Mouse (Mus musculus) spleen, adult 12 weeks (tissue): ENCODE results near the gene Exoc3.

Experiments
- DNase-seq: peaks from one replicate; pipeline ENCODE4 v3.0.0; 2022; ENCODE audit warnings: low spot score

The Exoc3 gene

DNA sequence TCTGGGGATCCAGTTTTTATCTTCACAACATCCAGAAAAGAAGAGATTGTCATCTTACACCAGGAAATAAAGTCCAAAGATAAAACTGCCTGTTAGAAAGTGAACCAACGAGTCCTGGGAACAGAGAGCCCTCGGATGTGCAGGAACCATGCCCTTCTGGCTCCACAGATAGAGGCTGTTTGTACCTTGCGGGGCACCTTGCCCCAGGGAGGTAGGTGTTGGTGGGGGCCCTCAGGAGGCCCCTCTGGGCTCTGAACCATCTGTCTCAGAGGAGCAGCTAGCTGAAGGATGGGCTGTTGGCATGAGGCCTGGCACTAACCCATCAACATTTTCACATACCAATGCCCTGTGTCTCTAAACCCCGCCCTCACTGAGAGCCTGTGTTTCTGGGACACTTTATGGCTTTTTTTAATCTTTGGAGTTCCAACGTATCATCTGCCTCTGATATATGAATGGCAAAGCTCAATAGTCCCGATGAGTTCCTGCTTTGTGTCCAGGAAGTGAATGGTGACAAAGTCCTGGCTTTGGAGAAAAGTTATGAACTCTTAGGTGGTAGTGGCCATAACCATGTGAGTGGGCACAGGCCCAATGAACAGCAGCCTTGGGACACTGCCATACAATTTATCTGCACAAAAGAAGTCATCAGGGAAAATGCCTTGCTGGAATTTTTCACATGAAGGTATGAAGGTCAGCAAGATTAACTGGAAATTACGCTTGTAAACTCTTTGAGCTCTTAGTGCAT is 69.5 kb downstream of the Exoc3 start:
- no peak for DNase-seq

DNA sequence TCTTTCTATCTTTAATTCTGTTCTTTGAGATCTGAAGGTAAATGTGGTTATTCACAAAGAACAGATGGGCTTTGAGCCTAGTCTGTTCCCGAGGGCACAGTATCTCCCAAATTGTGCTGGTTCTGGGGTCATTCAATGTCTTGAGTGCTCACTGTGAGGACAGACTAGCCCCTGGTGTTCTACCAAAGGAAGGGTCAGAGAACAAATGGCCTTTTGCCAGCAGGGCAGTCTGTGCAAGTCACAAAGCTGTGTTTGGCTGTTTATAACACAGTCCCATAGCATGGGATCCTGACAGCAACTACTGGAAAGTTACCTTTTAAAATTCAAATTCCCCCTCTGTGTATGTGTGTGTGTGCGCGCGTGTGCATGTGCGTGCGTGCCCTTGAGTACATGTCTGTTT is 78.6 kb downstream of the Exoc3 start:
- DNase-seq: no peak

DNA sequence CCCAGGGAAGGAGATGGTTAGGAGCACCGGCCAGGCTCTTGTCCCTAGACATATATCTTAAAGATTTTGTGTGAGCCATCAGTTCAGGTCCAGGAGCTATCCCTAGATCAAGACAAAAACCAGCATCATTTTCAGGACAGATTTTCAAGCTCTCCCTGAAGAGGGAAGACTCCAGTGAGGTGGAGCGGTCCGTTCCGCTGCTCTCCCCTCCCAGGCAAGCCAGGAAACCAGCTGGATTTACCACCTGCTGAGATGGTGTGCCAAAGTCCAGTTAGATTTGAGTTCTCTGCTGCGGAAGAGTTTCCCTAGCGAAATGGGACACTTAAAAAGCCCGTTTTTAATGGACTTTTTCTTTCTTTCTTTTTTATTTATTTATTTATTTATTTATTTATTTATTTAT is 81.0 kb downstream of the Exoc3 start:
- DNase-seq: no peak

DNA sequence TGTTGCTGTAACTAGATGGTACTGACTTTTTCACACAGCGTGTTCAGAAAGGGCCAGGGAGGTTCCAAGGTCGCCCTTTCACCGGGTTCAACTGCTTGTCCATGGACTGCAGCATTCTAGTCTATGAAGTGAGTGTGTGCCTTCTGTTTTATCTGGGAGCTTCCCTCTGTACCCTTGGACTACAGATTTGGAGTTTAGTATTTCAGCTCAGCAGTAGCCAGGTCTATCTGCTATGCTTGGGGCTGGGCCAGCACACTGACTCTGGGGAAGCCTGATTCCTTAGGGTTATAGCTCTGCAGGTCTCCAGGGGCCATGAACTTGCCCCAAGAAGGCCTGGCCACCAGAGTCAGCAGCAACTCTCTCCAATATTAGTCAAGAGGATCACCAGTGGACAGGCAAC is 85.9 kb downstream of the Exoc3 start:
- DNase-seq: no peak

DNA sequence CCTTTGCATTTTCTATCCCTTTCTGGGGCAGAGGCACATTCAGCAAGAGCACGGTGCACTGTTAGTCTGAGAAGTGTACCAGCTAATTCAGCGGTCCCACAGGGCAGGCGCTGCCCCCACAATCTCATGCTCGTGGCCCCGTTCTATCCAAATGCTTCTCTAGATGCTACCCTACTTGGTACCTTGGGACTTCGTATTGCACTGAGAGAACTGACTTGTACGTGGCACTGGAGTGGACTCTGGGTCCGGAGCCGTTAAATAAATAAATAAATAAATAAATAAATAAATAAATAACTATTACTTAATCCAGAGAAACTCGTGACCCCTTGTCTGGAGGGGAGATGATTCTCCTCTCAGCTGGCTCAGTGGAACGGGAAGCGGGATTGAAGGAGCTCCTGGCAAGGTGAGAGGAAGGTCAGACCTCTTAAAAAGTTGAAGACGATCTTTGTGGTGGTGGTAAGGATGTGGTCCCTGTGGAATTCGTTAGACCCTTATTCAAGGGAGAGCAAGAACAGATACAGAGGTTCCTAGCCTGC is 86.7 kb downstream of the Exoc3 start:
- no peak for DNase-seq

DNA sequence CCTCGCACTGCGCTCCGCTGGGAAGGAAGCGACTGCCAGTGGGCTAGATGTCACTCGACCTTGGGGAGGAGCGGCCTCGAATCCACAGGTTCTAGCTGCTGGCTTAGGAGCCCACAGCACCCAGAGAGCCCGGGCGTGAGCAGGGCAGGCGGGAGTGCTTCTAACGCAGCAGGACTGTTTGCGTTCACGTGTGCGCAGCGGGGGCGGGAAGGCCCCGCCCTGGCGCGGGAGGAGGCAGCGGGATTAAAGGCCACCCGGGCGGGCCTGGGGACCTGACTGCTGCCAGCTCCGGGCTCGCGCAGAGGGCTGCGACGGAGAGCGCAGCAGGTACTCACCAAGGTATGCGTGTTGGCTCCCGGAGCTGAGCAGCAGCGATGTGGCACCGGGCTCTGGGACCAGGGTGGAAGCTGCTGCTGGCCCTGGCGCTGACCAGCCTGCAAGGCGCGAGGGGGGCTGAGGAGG is 87.4 kb downstream of the Exoc3 start, which contains the start of gene Slc9a3:
Gene Slc9a3 (plus strand): TSS at position 317 of the 462 bp plus-strand sequence.
- DNase-seq: no peak
